Mouse (Mus musculus) layer of hippocampus, adult 8-10 months (tissue): ENCODE results near the gene Padi4. TPM values are rescaled to one million over a fixed set of nuclear protein-coding genes. Genes with fewer than 3 reads are reported as not detected.

Experiments
- DNase-seq, 2 experiments: peaks; one replicate each; pipeline ENCODE4 v3.0.0; 2022; ENCODE audit warnings: low spot score in 2 of 2
- microRNA-seq, 2 experiments: library from miRNA; unstranded; fragments of <30 nt; microRNA quantifications; one replicate each; pipeline ENCODE4 v1.2.0; 2022
- total RNA-seq, 4 experiments: library from RNA; stranded (reverse); gene quantifications; 2 replicates each; pipeline ENCODE4 v1.2.4; 2022

Padi4 gene
- total RNA-seq, 4 experiments from 2014 or later, result 0.18 TPM; not detected in 3

DNA sequence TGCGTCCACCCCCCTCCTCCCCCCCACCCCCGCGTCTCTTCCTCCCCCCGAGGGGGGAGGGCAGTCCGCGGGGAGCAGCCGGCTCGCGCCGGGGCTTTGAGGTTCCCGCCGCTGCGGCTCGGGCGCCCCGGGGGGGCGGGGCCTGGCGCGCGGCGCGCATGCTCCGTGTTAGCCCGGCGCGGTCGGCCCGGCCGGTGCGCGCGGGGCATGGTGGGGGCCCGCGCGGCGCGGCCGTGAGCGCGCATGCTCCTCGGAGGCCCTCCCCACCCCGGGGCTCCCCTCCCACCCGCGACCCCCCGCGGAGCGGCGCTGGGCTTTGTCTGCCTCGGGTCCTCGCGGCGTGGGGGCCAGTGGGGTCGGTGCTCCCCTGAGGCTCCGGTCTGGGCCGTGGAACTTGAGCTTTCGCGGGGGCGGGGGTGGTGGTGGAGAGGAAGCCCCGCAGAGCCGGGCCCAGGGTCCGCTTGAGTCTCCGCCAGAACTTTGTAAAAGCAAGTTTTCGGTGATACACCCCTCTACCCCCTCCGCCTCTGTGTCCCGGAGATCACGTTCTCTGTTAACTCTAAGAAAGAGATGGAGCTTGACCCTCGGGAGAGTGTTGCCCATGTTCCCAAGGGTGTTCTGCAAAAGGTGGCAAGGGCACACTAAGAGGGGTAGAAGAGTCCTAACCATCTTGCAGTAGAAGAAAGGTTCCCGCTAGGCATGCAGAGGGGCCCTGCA lies 71.3 kb downstream of the Padi4 start:
- peak in 1 of 2 experiments; percentile 67 for DNase-seq

DNA sequence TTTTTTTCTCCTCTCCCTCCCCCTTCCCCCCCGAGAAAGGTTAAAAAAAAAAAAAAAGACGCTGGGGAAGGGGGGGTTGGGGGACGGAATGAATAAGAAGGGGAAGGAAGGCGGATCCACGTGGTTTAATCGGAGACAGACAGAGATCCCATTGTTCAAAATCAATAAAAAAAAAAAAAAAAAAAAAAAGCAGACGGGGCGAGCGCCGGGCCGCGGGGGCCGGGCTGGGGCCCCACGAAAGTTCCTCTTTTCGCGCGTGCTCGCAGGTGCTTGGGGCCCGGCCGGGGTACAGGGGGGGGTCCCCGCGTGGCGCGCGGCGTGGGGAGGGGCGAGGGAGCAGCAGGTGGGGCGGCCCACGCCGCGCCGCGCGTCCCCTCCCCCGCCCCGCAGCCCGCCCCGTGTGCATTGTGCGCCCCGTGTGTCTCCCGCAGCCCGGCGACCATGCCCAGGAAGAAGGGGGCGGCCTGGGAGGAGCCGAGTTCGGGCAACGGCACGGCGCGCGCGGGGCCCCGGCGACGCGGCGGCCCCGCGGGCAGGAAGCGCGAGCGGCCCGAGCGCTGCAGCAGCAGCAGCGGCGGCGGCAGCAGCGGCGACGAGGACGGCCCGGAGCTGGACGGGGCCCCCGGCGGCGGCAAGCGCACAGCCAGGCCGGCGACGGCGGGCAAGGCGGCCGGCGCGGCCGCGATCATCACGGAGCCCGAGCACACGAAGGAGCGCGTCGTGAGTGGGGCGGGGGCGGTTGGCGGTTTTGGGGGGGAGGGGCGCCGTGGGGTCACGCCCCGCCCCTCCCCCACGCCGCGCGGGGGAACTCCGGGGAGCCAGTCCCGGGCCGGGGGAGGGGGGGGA lies 72.1 kb downstream of the Padi4 start:
- no peak for DNase-seq

DNA sequence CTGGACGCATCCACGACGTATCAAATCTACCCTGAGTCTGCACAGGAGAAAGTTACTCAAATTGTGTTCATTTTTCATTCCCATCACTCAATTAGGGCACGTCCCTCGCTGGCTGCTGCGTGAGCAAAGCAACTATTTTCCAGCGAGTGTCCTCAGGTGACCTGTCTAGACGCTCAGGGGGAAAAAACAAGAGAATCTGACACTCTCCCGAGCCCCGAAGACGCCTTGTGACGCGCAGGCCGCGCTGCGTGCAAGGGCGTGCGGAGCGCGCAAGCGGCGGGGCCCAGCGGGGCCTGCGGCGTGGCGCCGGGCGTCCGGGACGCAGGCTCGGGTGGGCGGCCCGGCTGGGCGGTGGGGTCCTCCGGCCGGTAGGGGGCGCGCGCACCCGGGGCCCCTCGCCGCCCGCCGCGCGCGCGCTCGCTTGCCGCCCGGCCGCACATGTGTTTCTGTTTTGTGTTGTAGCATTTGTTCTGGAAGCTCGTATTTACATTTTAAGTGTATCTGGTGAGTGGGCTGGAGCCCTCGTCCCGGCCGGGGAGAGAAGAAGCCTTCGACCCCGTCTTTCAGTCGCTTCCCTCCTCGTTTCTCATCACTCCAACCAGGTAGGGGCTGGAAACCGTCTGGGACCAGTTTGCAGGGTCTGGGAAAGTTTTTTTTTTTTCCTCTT lies 72.9 kb downstream of the Padi4 start:
- DNase-seq, result peak; percentile 58 to 71

DNA sequence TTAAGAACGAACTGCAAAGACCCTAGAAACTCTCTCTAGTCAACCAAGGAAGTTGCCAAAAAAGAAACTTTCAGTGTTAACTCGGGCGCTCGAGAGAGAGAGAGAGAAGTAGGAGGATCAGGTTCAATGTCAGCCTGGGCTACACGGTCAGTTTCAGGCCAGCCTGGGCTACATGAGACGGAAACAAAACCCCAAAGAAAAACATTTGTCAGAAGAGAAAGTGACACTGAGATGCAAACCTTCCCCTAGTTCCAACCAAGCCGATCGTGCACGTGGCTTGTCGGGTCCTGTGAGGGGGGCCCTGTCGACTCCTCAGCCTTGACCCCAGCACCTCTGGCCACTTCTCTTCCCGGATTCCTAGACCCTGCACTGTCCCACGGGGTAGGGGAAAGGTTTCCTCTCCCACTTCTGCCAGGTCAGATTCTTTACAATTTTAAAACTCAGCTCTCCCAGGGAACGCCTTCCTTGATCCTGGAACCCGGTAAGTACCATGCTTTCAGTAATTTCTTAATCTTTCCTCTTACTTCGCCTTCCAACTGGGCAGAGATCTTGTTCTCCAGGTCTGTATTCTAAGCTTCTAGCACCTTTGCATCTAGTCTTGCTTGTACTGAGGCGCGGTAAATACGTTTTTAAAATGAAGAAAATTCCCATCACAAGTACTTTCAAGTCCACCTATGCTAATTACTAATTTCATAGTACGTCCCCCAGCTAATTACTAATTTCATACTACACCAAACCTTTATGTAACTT lies 73.6 kb downstream of the Padi4 start, which contains the start of gene Rcc2:
Gene Rcc2 (plus strand): TSS at position 273 of the 750 bp plus-strand sequence.
- DNase-seq, result no peak

GRCm38 (mm10) chr4:140699441-140700127 lies 74.5 kb downstream of the Padi4 start:
- peak; percentile 74 to 83 for DNase-seq

Small RNAs within 50 kb of the gene (microRNA-seq; reads per million reads assigned to microRNA genes)
- gene Gm25951, result 0 to 0.25 reads per million in 2 experiments

Other genes starting within 250 kb of the Padi4 start
- gene Arhgef10l, start 108.2 kb downstream of the Padi4 start, total RNA-seq, result 10 to 100 TPM; 44.6 to 55.8 (median 46.7) TPM
- gene Rcc2, start 73.7 kb downstream of the Padi4 start, total RNA-seq, result 10 to 100 TPM; 82.5 to 87.8 (median 85.0) TPM
- gene Padi6, start 31.6 kb downstream of the Padi4 start, total RNA-seq, result not detected
- gene Padi3, start 36.4 kb upstream of the Padi4 start, total RNA-seq, result not detected
- gene Padi1, start 71.5 kb upstream of the Padi4 start, total RNA-seq, result under 1 TPM in 2 of 4 experiments, not detected in 2; 0.08 to 0.16 TPM
- 10 to 100 TPM; 25.4 to 44.6 (median 32.6) TPM for gene Padi2, start 132.1 kb upstream of the Padi4 start, total RNA-seq
- 100 to 1,000 TPM; 169 to 190 (median 176) TPM for gene Sdhb, start 187.0 kb upstream of the Padi4 start, total RNA-seq
- 100 to 1,000 TPM; 144 to 156 (median 150) TPM for gene Atp13a2, start 212.6 kb upstream of the Padi4 start, total RNA-seq
- gene Mfap2, start 236.2 kb upstream of the Padi4 start, total RNA-seq, result 1 to 10 TPM; 4.2 to 6.6 (median 5.5) TPM